Mouse (Mus musculus) CH12.LX (cell line): ENCODE data around the gene Papss2. TPM values are rescaled to one million over a fixed set of nuclear protein-coding genes. Genes with fewer than 3 reads are reported as not detected.

ENCODE experiments used
- DNase-seq: peaks from one replicate; pipeline ENCODE4 v3.0.0-alpha.2; 2013; ENCODE audit errors: extremely low read depth
- H3K27ac ChIP-seq: 2 replicates; pipeline ENCODE4 v1.5.1; 2012; ENCODE audit warnings: low read depth, mild to moderate bottlenecking, control low read depth, moderate library complexity; ENCODE audit not compliant: insufficient read depth
- H3K27me3 ChIP-seq: replicated peaks from 2 replicates; pipeline ENCODE3; 2012; ENCODE audit warnings: inconsistent platforms
- H3K36me3 ChIP-seq, 2 experiments: replicated peaks in 1 of 2; 2 replicates each; pipeline versions ENCODE3 to v1.6.1; 2012; ENCODE audit warnings: inconsistent platforms in 1 of 2, low read length in 1 of 2, mild to moderate bottlenecking in 1 of 2, mixed read lengths in 1 of 2, moderate library complexity in 1 of 2; ENCODE audit not compliant: control insufficient read depth in 1 of 2, insufficient read depth in 1 of 2
- H3K4me1 ChIP-seq, 2 experiments: 2 replicates each; pipeline ENCODE4 v1.6.1; 2012; ENCODE audit warnings: inconsistent platforms in 1 of 2, moderate library complexity in 1 of 2; ENCODE audit not compliant: insufficient read depth in 2 of 2, control insufficient read depth in 1 of 2
- H3K4me2 ChIP-seq: 2 replicates; pipeline ENCODE4 v1.6.1; 2012; ENCODE audit warnings: low read depth, mild to moderate bottlenecking, control low read depth; ENCODE audit not compliant: poor library complexity, insufficient read depth, severe bottlenecking
- H3K4me3 ChIP-seq, 3 experiments: fragments of 150-350 bp in 1 of 3; sonication (generic) in 1 of 3; replicated peaks in 1 of 3; 2 replicates each; pipeline versions ENCODE3 to v1.5.1; 2011 to 2012; ENCODE audit warnings: low read depth in 2 of 3, low read length in 2 of 3, mild to moderate bottlenecking in 2 of 3, moderate library complexity in 2 of 3, control low read depth in 1 of 3, improper control_type of control experiment in 1 of 3, inconsistent platforms in 1 of 3, mixed read lengths in 1 of 3; ENCODE audit not compliant: poor library complexity in 1 of 3
- H3K79me2 ChIP-seq: replicated peaks from 2 replicates; pipeline ENCODE4 v1.6.1; 2012; ENCODE audit warnings: mild to moderate bottlenecking, moderate library complexity; ENCODE audit not compliant: control insufficient read depth, poor library complexity, insufficient read depth, severe bottlenecking; ENCODE audit errors: extremely low read depth
- H3K9ac ChIP-seq: 2 replicates; pipeline ENCODE4 v1.6.1; 2012; ENCODE audit warnings: low read depth, mild to moderate bottlenecking, control low read depth, moderate library complexity; ENCODE audit not compliant: insufficient read depth
- H3K9me3 ChIP-seq: replicated peaks from 2 replicates; pipeline ENCODE3; 2012; ENCODE audit warnings: low read length, inconsistent platforms, mixed read lengths
- CHD1 ChIP-seq: IDR thresholded peaks from 2 replicates; pipeline ENCODE4 v1.6.1; 2012; ENCODE audit warnings: low read depth, low read length, improper control_type of control experiment, inconsistent platforms
- CHD2 ChIP-seq: IDR thresholded peaks from 2 replicates; pipeline ENCODE4 v1.6.1; 2011; ENCODE audit warnings: low read length, improper control_type of control experiment
- CTCF ChIP-seq, 2 experiments: IDR thresholded peaks in 1 of 2; conservative IDR thresholded peaks in 1 of 2; 2 replicates each; pipeline ENCODE4 v1.5.1; 2011 to 2012; ENCODE audit warnings: low read depth in 2 of 2, low read length in 2 of 2, improper control_type of control experiment in 1 of 2, inconsistent platforms in 1 of 2, mild to moderate bottlenecking in 1 of 2, moderate library complexity in 1 of 2
- E2F4 ChIP-seq: IDR thresholded peaks from 2 replicates; pipeline ENCODE4 v1.6.1; 2011; ENCODE audit warnings: low read depth, low read length, improper control_type of control experiment; ENCODE audit not compliant: insufficient replicate concordance
- ELF1 ChIP-seq: IDR thresholded peaks from 2 replicates; pipeline ENCODE4 v1.6.1; 2014; ENCODE audit warnings: low read depth, mild to moderate bottlenecking, inconsistent platforms, low read length, improper control_type of control experiment
- EP300 ChIP-seq: IDR thresholded peaks from 2 replicates; pipeline ENCODE4 v1.6.1; 2011; ENCODE audit warnings: low read length, improper control_type of control experiment
- GABPA ChIP-seq: IDR thresholded peaks from 2 replicates; pipeline ENCODE4 v1.6.1; 2012; ENCODE audit warnings: low read depth, low read length, improper control_type of control experiment, inconsistent platforms; ENCODE audit not compliant: insufficient replicate concordance
- HCFC1 ChIP-seq: IDR thresholded peaks from 2 replicates; pipeline ENCODE4 v1.6.1; 2012; ENCODE audit warnings: low read depth, mild to moderate bottlenecking, inconsistent platforms, low read length, improper control_type of control experiment
- IRF4 ChIP-seq: IDR thresholded peaks from 2 replicates; pipeline ENCODE4 v1.6.1; 2014; ENCODE audit warnings: low read depth, mild to moderate bottlenecking, inconsistent platforms, low read length, improper control_type of control experiment
- MAX ChIP-seq: IDR thresholded peaks from 2 replicates; pipeline ENCODE4 v1.6.1; 2011; ENCODE audit warnings: low read length, improper control_type of control experiment
- MXI1 ChIP-seq: IDR thresholded peaks from 2 replicates; pipeline ENCODE4 v1.6.1; 2011; ENCODE audit warnings: mild to moderate bottlenecking, low read depth, low read length, improper control_type of control experiment
- MYC ChIP-seq: IDR thresholded peaks from 2 replicates; pipeline ENCODE4 v1.6.1; 2011; ENCODE audit warnings: low read depth, mild to moderate bottlenecking, improper control_type of control experiment, low read length
- POLR2AphosphoS2 ChIP-seq: IDR thresholded peaks from 2 replicates; pipeline ENCODE4 v1.6.1; 2011; ENCODE audit warnings: low read depth, low read length, improper control_type of control experiment
- RAD21 ChIP-seq: IDR thresholded peaks from 2 replicates; pipeline ENCODE4 v1.6.1; 2011; ENCODE audit warnings: low read depth, mild to moderate bottlenecking, low read length, improper control_type of control experiment, moderate library complexity
- TBP ChIP-seq: conservative IDR thresholded peaks from 2 replicates; pipeline ENCODE4 v1.6.1; 2011; ENCODE audit warnings: low read depth, low read length, improper control_type of control experiment
- USF2 ChIP-seq: conservative IDR thresholded peaks from 2 replicates; pipeline ENCODE4 v1.6.1; 2011; ENCODE audit warnings: low read depth, low read length, improper control_type of control experiment
- ZC3H11A ChIP-seq: IDR thresholded peaks from 2 replicates; pipeline ENCODE4 v1.6.1; 2012; ENCODE audit warnings: low read depth, mild to moderate bottlenecking, inconsistent platforms, low read length, improper control_type of control experiment
- ZKSCAN1 ChIP-seq: IDR thresholded peaks from 2 replicates; pipeline ENCODE4 v1.6.1; 2012; ENCODE audit warnings: low read depth, inconsistent platforms, low read length, improper control_type of control experiment, borderline replicate concordance
- ZMIZ1 ChIP-seq: IDR thresholded peaks from 2 replicates; pipeline ENCODE4 v1.6.1; 2012; ENCODE audit warnings: low read depth, mild to moderate bottlenecking, inconsistent platforms, low read length, improper control_type of control experiment
- ZNF384 ChIP-seq: IDR thresholded peaks from 2 replicates; pipeline ENCODE4 v1.6.1; 2012; ENCODE audit warnings: low read depth, low read length, improper control_type of control experiment, inconsistent platforms
- dilution Hi-C: fragments of 300-500 bp; cut with MboI; formaldehyde crosslinking; loops from 2 replicates; pipeline ENCODE4 v1.14.3; 2020; ENCODE audit warnings: low sequenced_read_pairs; ENCODE audit not compliant: extremely low pct_unique_long_range_greater_than_20kb, extremely low pct_ligation_motif_present
- in situ Hi-C: fragments of 300-500 bp; cut with MboI; formaldehyde crosslinking; loops from 3 replicates; pipeline ENCODE4 v1.14.3; 2019; ENCODE audit warnings: low sequenced_read_pairs, low pct_ligation_motif_present, low pct_unique_long_range_greater_than_20kb, mixed read lengths
- polyA plus RNA-seq: library from polyadenylated mRNA; unstranded; fragments of >175 nt; gene quantifications from 2 replicates; pipeline ENCODE4 v1.2.1, GENCODE M21; 2012; ENCODE audit warnings: low read depth; ENCODE audit not compliant: insufficient read length
- total RNA-seq, 2 experiments: library from RNA; depleted of rRNA; stranded (reverse); fragments of 300-350 nt in 1 of 2; fragments of >200 nt in 1 of 2; gene quantifications; 2 replicates each; pipeline ENCODE4 v1.2.3; 2012 to 2014

Gene Papss2
- total and polyA plus RNA-seq, 3 experiments = 0.36 to 0.42 (median 0.39) TPM

GRCm38 (mm10) chr19:32603466-32603865, 7.9 kb downstream of the Papss2 start:
- in situ Hi-C loops = no loop called here
- TF ChIP-seq USF2 = no peak
- no peak for TF ChIP-seq E2F4
- no peak for TF ChIP-seq MYC
- no peak for TF ChIP-seq ELF1
- TF ChIP-seq RAD21 = no peak
- no peak for TF ChIP-seq CTCF (conservative IDR thresholded peaks at IDR 0.05 in 1 of 2, IDR thresholded peaks at IDR 0.05 in 1 of 2; ENCODE audit: low read depth in 2 of 2, low read length in 2 of 2)
- TF ChIP-seq, all 38 proteins: peak for 0
- H3K27me3 ChIP-seq = no peaks in the 10 kb centered on the region
- H3K79me2 ChIP-seq = no peaks in the 10 kb centered on the region
- dilution Hi-C loops = no loop called here
- H3K36me3 ChIP-seq = no peaks in the 10 kb centered on the region
- no peak for DNase-seq
- no peak overlapping the region for H3K4me2 ChIP-seq
- H3K9me3 ChIP-seq = no peaks in the 10 kb centered on the region
- no peak overlapping the region for H3K4me3 ChIP-seq
- no peak overlapping the region for H3K9ac ChIP-seq
- H3K4me1 ChIP-seq = peaks cover 2 to 4% of the 10 kb centered on the region in 2 experiments; a peak in 2 of 4 replicates
- no peak overlapping the region for H3K27ac ChIP-seq

DNA sequence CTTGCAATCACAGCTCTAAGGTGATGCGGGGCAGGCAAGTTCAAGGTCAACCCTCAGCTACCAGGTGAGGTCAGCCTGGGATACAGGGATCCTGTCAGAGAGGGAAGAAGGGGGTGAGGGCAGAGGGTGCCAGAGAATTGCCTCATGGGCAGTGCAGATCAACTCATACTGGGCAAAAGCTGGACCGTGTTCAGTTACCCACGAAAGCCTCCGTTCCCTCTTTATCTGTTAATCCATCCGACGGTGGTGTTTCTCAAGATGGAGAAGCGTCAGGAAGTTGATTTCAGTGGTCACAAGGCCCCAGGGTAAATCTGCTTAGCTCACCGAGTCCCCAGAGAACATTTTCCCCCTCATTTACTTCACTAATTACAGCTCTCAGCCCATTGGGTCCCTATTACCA, 8.5 kb downstream of the Papss2 start:
- Histone ChIP-seq H3K9me3 (no peaks in the 10 kb centered on the region), H3K4me1 (0 out of 4 replicates have a peak, but pooled peaks cover 0 to 2% of the 10 kb centered on the region in 2 experiments), H3K9ac (no peak overlapping the region), H3K79me2 (no peaks in the 10 kb centered on the region), H3K4me3 (no peak overlapping the region), H3K4me2 (no peak overlapping the region), H3K27ac (no peak overlapping the region), H3K27me3 (no peaks in the 10 kb centered on the region), H3K36me3 (no peaks in the 10 kb centered on the region)
- TF ChIP-seq GABPA = no peak
- no peak for TF ChIP-seq HCFC1
- no peak for TF ChIP-seq ELF1
- no peak for TF ChIP-seq ZC3H11A
- TF ChIP-seq E2F4 = no peak
- TF ChIP-seq POLR2AphosphoS2 = no peak
- TF ChIP-seq IRF4 = no peak
- no peak for TF ChIP-seq EP300
- no peak for TF ChIP-seq TBP
- TF ChIP-seq ZKSCAN1 = no peak
- no peak for TF ChIP-seq MYC
- TF ChIP-seq CHD2 = no peak
- no peak for TF ChIP-seq ZNF384
- TF ChIP-seq ZMIZ1 = no peak
- no peak for TF ChIP-seq CHD1
- no peak for TF ChIP-seq MAX
- TF ChIP-seq MXI1 = no peak
- no peak for TF ChIP-seq RAD21
- dilution Hi-C loops = no loop called here
- in situ Hi-C loops = no loop called here
- no peak for DNase-seq
